Mouse (Mus musculus) heart, postnatal 10 days (tissue): ENCODE measurements around the gene Zfhx3. TPM values are rescaled to one million over a fixed set of nuclear protein-coding genes. Genes with fewer than 3 reads are reported as not detected.
A peak's percentile ranks its signal among the peaks of the same experiment; 100 is the strongest.

Experiments
- DNase-seq, 2 experiments: peaks; one replicate each; pipeline ENCODE4 v3.0.0; 2021
- intact Hi-C: fragments of 180-260 bp; cut with DNase I; formaldehyde crosslinking; loops from one replicate; pipeline ENCODE4 v1.15.1; 2025
- total RNA-seq, 2 experiments: library from RNA; stranded (reverse); gene quantifications; 2 replicates each; pipeline ENCODE4 v1.2.3; 2021

The Zfhx3 gene
- total RNA-seq, 2 experiments from 2014 or later = 10.8 TPM

DNA sequence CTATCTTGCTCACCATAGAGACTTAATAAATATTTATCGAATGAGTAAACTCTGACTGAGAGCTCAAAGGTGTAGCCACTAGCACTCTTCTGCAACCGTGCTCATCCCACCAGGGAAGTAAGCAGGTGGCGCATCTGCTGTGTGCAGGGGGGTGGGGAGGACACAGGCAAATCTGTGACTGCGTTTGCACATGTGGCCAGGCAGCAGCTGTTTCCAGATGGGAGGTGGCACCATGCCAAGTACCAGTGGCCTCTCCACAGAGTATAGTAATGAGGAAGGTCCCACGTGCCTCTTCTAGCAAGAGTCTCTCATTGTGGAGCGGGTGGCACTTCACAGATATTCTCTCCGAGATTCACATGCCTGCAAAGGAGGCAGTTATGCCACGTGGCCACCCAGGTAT lies 481.9 kb downstream of the Zfhx3 start:
- peak; percentile 49 to 52 for DNase-seq
- intact Hi-C loops = no loop called here

DNA sequence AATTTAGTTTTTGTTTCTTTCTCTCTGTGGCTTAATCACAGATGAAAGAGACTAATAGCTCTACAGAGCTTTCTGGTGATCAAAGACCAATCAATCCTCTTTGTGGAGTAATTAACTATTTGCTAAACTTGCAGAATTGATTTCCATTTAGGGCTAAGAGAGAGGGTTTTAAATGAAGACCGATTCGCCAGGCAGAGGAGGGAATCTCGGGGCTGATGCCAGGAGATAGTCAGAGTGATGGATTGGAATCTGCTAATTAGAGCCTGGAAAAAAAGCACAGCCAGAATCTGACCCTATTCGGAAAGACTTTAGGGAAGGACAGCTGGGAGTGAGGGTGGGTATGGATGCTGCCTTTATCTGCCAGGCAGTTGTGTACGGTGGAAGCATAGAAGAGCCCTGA lies 490.9 kb downstream of the Zfhx3 start:
- intact Hi-C loops = no loop called here
- no peak for DNase-seq

DNA sequence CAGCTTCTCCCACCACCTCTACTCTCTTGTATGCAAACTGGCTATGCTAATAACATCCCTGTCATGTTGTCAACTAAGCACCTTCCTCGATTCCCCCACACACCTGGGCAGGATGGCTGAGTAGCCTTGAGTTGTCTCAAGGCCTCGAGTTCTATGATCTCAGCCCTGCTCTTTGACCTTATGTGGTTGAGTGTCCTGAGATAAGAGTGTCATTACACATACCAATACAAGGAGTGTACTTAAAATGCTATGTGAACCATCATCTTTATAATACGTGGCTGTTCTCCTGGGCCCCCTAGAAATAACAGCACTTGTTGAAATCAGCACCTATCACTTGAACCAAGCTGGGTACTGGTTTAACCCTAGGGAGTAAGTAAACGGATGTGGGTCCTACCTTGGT lies 492.1 kb downstream of the Zfhx3 start:
- intact Hi-C loops = no loop called here
- no peak for DNase-seq

DNA sequence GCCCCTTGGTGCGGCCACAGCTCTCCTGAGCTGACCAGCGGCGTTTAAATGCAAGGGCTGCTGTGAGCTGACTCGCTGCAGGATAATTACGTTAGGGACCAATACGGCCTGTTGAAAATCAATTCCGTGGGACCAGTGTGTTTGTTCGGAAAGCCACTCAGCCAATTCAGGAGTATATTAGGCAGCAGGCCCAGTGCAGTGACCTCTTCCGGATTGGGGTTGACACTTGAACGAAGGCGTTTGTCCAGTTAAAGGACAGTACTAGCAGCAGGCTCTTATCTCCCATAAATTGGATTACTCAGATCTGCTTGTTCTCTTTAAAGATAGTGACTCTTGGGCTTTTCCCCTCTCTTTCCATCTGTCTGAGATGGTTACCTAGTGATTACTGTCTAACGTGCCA lies 493.9 kb downstream of the Zfhx3 start:
- no peak for DNase-seq
- intact Hi-C loops = no loop called here

DNA sequence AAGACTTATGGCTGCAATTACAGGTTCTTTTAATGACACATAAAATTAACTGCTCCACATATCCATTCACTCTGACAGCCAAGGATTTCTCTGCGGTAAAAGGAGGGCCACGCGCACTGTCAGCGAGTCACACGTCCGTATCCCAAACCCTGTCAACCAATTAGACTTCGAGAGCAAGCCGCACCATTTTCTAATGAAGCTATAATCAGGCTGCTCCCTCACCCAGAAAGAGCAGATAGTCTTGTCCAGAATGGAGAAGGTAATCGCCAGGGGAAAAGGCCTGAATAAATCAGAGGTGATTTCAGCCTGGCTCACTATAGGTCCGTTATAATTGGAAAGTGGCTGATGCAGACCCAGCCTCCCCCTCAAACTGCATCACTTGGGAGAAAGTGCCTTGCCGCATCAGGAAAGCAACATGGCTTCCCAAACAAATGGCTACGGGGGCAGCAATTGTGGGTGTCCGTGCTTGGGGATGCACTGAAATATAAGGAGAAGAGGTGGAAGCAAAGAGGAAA lies 494.9 kb downstream of the Zfhx3 start:
- intact Hi-C loops = no loop called here

DNA sequence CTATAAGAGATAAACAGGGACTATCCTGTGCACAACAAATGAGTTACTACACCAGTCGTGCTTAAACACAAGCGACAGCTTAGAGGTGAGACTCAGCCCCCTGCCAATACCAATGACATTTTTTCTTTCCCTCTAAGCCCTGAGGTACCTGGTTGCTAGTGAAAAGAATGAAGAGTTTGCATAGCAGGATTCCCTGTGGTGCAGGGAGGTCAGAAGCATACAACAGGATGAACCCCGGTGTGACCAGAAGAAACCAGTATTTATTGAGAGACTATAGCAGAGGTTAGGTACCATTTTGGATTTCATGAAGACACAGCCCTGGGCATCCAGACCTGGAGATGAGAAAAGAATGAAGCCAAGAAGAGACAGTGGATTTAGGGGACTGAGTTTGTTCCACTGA lies 498.0 kb downstream of the Zfhx3 start:
- no peak for DNase-seq
- intact Hi-C loops = no loop called here

More for the DNA sequence above, 494.9 kb downstream of the Zfhx3 start:
- no peak for DNase-seq

DNA sequence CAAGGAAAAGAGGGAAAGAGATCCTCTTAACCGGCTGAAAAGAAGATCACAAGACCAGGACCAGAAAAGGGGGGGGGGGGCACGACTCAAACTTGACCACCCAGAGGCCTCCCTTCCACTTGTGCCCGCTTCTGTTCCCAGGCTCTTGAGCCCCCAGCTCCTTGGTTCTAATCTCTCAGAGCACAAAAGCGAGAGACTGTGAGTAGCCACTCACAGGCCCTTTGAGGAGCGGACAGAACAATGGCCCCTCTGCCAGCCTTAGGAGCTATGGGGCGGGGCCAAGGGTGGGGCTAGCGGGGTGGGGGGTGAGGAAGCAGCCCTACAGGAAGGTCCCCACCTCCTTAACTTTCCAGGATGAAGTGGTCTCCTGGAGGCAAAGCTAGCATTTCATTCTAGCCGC lies 508.4 kb downstream of the Zfhx3 start:
- no peak for DNase-seq
- intact Hi-C loops = no loop called here

DNA sequence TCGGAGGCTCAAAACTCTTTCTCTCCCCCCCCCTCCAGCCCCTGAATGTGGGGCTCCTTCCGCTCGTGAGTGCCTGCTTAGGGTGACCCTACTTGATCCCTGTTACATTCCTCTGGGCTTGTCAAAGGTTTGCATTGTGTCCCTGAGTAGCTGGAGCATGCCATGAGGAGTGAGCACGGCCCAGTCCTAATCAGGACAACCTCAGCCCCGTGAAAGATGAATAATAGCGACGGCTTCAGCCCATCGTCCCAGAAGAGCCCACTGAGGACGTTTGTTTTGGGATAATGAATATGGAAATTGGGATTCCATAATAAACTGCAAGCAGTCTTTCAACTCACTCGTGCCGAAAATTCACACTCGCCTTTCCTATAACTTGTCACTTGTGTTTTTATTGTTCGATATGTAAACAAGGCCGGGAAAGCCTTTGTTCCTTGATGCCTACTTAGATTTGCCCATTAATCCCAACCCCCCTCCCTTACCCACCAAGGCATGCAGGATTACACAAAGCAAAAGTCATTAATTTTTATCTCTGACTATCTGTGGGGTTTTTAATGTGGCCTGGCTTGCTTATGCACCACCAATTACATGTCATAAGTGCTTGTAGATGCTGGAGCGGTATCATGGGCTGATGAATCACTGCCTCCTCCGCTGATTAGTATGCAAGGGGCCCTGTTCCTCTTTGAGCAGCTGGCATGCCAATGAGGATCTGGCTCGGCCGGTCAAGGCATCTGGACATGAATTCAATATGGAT lies 512.3 kb downstream of the Zfhx3 start:
- no peak for DNase-seq
- intact Hi-C loops = no loop called here

DNA sequence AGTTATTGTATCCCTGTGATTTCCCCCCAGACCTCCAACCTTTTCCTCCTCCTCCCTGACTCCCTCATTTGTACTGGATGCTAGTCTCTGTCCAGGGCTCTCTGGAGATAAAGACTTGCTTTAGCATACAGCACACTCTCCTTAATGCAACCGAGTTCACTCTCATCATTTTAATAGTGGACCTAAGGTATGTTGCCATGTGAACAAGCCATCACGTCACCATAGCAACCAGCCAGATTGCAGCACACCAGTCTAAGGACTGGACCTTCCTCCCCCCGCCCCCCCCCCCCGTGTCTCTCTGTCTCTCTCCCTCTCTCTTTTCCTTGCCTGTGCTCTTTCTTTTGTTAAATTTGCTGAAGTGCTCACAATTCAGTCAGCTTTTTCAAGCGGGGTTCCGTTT lies 524.2 kb downstream of the Zfhx3 start:
- no peak for DNase-seq
- intact Hi-C loops = no loop called here

DNA sequence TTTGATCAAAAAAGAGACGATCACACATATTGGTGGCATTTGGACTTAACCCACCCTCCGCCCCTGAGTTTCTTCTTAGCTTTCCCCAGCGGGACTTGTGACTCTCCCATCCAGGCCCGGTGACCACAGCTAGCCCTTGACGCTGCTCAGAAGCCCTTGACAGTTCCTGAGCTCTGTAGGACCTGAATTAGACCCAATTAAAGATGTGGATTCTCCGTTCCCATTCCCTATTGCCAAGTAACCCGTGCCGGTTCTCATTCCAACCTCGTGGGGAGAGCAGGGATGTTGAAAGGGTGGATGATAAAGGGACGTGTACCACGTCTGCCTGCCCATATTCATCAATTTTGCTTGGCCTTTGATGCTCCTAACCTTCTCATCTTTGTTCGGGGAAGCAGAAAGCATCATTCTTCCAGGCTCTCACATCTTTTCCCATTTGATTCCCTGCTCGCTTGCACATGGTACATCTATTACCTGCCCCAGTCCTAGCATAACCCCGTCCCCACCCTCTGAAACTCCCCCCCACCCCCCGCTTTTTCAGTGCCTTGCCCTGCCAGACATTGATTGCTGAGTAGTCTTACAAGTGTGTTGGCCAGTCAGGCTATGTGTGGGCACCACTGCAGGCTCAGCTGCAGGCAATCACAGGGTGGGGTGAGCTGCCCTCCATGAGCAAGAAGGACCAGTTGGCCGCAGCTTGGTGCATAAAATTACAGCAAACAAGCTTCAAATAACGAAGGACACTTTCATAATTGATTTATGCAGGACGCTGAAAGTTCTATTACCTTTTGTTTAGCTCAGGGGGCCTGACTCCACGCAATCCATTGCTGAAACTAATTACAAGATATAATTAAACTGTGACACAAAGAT lies 525.0 kb downstream of the Zfhx3 start:
- no peak for DNase-seq
- intact Hi-C loops = no loop called here

DNA sequence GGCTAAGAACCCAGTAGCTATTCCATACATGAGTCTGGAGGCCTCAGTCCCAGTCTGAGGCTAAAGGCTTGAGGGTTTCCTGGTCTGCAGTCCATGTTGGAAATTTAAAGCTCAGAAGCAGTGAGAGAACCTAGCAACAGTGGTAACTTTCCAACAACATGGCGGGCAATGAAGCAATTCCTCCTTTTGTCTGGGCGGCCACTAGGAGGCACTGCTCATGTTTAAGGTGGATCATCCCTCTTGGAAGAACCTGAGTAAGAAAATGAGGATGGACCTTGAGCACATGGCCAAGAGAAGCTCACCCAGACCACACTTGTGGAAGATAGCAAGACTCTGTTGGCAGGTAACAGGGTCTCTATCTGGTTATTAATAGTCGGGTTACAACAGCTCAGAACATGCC lies 527.8 kb downstream of the Zfhx3 start:
- intact Hi-C loops = no loop called here
- DNase-seq = no peak

DNA sequence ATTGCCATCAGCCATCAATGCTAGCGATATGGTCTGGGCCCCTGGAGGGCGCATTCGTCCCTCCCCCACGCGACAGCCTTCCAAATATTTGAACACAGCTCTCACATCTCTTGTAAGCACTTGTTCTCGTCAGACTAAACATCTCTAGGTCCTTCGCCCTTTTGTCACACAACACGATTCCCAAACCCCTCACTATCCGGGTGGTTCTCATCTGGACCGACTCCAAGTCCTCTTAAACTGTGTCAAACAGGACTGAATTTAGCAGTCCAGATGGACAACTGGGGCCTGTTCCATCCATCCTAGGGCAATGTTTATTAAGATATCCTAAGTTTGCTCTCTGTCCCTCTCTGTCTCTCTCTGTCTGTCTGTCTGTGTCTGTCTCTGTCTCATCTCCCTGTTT lies 532.1 kb downstream of the Zfhx3 start:
- no peak for DNase-seq
- intact Hi-C loops = no loop called here

DNA sequence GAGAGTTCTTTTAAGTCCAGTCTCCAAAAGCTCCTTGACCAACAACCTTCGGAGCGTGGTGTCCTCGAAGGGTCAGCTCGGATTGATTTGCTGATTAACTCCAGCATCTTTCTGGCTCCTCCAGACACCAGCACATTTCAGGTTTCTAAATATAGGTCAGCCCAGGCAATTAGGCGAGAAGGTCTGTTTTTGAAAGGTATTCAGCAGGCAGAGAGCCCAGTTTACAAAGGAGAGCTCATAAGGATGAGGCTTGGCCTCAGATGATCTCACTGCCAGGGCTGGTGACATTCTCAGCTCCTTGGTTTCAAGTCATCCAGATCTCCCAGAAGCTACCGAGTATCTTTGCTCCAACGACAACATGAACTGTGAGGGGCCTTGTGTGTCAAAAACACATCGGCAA lies 535.7 kb downstream of the Zfhx3 start:
- DNase-seq = no peak
- intact Hi-C loops = no loop called here

DNA sequence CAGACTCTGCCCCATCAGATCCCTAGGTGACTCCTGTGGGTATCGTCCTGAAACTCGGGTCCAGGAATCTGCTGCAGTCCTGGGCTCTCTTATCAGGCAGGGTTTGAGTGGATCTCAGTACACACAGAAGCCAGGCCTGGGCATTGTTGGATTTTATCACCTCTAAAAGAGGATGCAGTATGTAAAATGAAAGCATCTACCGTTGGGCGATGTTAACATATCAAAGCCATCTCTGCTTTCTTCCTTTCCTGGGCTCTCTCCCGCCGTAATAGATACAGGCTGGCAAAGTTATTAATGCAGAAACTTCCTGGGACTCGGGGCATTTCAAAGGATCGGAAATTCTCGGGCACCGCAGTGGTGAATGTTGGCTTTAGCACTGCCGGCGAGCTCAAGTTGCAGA lies 537.7 kb downstream of the Zfhx3 start:
- intact Hi-C loops = no loop called here
- DNase-seq = no peak

DNA sequence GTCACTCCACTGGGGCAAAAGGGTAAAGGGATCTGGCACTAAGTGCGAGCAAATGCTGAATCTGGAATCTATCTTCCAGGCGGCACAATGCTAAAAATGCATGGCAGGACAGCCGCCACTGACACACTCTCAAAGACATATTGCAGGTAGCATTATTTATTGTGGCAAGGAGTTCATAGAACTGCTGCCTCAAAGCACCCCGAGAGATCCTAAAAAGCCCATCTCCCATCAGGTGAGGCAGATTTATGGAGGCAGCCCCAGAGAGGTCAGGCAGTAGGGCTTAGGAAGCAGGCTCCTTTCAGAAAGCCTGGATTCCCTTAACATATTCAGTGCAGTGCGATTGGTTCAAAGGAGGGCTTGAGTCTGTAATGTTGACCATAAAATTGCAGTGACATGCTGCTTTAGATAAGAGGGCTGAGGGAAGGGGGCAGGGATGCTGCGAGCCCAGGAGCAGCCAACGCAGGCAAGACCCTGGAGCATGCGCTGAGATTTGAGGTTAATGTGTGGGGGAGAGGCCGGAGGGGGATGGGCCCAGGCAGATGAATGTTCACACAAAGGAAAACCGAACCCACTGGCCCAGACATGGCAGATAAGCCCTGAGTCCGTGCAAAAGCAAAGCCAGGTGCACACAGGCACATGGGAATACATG lies 538.8 kb downstream of the Zfhx3 start:
- no peak for DNase-seq
- intact Hi-C loops = no loop called here

DNA sequence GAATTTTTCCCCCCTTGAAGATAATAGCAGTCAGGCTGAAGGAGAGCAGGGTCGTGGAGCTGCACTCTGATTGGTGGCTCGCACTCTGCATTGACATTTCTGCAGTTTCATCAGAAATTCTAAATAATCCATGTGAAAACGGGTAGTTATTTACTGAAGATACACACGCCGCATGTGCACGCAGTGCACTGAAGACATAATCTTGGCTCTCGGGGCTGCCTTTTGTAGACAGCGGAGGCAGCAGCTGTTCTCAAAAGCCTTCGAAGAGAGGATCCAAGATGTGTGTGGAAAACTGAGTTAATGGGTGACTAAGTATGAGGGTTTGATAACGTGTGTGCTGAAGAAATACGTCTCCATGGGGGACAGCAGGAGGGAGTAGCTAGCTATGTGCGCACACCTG lies 553.7 kb downstream of the Zfhx3 start:
- DNase-seq = no peak
- intact Hi-C loops = no loop called here

DNA sequence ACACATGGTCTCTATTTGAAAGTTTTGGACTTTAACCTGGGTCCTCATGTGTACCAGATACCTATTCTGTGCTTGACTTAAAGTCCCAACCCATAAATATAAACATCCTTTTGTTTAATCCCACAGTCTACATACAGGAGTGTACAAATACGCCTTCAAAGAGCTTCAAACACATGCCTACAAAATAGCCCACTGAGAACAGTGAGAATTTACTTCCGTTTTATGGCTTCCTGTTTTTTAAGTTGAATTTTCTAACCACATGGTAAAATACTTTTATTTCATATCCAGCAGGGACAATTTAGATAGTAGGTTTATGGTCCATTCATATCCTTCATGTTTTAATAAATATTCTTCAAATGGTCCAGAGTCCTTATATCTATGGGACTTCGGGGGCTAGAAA lies 564.3 kb downstream of the Zfhx3 start:
- intact Hi-C loops = no loop called here
- no peak for DNase-seq

DNA sequence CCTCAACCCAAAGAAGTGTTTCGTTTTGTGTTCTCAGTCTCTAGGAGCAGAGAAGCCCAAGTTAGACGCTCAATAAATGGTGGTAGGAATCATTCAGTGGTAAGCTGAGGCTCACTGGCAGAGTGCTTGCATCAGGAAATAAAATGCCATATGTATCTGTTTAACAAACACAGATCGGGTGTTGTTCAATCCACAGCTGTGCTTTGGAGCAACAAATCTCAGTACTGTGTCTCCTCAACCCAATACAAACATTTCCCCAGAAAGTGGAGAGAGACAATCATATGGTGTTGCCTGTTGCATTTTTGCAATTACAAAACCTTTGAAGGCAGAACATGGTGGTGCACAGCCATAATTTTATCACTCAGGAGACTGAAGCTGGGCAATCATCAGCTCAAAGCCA lies 565.3 kb downstream of the Zfhx3 start:
- no peak for DNase-seq
- intact Hi-C loops = no loop called here

DNA sequence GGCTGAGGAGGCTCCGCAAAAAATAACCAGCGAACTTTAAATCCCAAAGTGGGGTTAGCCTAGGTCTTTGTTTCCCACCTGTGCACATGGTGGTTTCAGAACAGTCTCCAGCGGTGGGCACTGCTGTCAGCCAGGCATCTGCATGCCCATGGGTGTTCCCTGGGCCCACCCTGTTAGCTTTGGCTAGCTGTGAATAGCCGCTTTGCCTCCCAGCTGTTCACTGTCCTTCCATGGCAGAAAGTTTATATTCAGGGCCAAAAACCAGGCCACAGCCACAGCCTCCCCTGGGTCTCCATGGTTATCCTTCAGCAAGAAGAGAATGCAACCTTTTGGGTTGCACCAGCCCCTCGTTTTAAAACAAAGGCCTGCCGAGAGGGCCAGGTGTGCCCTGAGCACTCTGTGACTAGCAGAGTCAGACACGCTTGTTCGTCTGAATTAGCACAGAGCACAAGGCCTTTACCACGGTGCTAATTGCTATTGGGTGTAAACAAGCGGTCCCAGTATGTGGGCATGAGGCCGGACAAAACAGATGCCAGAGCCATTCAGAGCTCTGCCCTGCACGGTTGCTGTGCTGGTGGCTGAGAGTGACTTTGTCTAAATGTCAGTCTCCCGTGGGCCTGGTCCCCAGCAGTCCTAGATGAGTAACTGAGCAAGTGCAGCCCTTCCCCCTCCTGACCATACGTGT lies 568.3 kb downstream of the Zfhx3 start:
- intact Hi-C loops = no loop called here
- DNase-seq = no peak

DNA sequence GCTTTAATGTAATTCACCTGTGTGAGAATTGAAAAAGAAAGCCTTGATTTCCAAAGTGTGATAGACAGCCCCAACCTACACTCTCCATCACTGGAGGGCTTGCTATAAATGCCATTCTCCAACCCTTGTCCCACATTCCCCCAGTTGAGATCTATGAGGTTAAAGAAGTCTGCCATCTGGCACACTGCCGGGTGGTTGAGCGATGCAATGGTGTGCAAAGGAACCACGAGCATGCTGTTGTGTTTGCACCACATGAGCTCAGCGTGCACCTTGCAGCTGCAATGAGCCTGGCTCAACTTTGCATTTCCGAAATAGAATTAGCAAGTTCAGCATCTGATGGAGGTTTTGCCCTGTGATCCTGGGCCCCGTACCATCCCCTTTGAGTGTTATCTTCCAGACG lies 575.7 kb downstream of the Zfhx3 start:
- intact Hi-C loops = no loop called here

DNA sequence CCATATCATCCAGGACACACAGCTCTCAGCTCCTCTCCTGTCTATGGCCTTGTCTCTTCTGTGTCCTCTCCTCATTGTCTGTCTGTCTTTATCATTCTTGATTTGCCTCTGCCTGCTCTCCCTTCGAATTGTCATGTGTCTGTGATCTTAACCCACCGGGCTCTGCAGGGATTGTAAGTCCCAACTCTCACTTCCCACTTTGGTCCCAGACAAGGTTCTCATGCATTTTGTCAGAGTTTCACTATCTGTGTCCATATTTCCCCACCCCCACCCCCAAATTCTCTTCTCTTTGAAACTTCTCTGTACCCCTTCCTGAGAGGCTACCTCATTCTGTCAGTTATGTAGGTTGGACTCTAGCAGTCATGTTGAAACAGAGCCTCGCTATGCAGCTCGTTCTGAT lies 579.6 kb downstream of the Zfhx3 start:
- no peak for DNase-seq
- intact Hi-C loops = no loop called here

More for the DNA sequence above, 575.7 kb downstream of the Zfhx3 start:
- no peak for DNase-seq
